Mouse (Mus musculus) heart, adult 18-20 months (tissue): ENCODE measurements around the gene Sox10. TPM values are rescaled to one million over a fixed set of nuclear protein-coding genes. Genes with fewer than 3 reads are reported as not detected.

Source experiments
- DNase-seq, 2 experiments: peaks; one replicate each; pipeline ENCODE4 v3.0.0; 2021 to 2022; ENCODE audit warnings: mixed read lengths in 1 of 2
- long read RNA-seq, 2 experiments: library from polyadenylated mRNA; stranded (forward); transcript quantifications; one replicate each; pipeline ENCODE4 v2.0.0; 2021
- total RNA-seq, 2 experiments: library from RNA; stranded (reverse); gene quantifications; 2 replicates each; pipeline ENCODE4 v1.2.3; 2021

The Sox10 gene
- total RNA-seq = 1 to 10 TPM; 1.4 TPM
- long read RNA-seq, experiment 1, partial matches to known transcripts = 1 of 2 reads
- long read RNA-seq, experiment 1, other reads (novel, unspliced or antisense) = 0 of 2 reads
- long read RNA-seq, experiment 2, partial matches to known transcripts = 0 of 1 reads
- long read RNA-seq, experiment 2, other reads (novel, unspliced or antisense) = 1 of 1 reads

DNA sequence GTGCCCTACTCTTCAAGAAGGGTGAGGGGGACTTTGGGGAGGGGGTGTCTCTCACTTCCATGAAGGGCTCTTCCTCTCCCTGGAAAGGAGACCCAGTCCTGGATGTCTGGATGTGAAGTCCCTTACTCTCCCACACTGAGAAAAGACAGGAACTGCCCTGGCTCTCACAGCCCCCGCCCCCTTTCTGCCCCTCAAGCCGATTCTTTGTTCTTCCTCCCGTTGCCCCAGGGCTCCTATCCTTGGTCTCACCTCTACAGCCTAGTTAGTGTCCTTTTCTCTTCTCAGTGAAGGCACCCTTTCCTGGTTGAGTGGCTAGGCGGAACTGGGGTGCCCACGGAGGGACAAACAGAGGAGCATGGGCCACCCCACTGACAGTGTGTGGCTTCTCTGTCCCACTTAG, at the start of gene Sox10:
Gene Sox10, minus strand, starts transcription at position 101 of the 400 bp plus-strand sequence.
- no peak for DNase-seq

DNA sequence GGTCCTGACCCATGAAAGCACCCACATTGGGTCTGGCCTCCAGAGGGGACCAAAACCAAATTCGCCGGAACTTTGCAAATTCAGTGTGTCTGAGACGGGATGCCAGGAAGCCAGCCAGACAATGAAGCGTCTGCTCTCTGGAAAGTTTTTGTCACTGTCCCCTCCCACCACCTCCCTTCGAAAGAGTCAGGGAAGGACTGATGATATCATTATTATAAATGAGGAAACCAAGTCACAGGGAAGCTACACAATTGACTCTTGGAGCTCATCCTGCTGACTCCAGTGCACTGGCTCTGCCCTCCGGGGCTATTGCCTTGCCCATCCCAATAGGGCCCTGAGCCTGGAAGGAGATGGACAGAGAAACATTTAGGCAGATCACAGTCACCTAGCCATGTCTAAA, 48.6 kb upstream of the Sox10 start:
- DNase-seq = no peak

DNA sequence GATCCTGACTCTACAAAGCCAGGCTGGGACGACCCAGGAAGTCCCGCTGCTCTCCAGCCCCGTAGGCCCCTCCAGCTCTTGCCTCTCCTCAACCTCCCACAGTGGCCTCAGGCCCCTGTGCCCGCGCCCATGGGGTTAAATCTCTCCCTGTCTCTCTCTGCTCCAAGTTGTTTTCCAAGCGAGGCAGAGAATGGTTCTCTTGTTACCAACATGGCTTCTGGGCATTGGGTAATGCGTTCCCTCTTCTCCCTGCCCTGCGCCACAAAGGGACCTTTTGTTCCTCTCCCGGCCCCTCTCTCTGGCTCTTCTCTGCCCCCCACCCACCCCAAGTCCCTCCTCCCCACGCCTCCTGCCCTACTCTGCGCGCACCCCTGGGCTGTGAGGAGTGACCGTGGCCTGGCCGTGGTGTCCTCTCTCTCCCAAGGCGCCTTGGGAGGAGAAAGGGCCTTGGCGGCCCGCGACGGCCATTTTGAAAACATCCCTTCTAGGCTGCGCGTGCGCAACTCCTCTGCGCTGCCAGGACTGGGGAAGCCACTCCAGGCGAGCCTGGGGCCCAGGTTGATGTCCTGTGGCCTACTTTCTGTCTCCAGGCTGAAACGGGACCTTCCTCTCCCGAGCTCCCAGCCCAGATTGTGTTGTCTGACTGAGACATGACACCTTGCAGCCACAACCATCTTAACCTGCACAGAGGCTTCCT, 47.9 kb upstream of the Sox10 start:
- DNase-seq = no peak

DNA sequence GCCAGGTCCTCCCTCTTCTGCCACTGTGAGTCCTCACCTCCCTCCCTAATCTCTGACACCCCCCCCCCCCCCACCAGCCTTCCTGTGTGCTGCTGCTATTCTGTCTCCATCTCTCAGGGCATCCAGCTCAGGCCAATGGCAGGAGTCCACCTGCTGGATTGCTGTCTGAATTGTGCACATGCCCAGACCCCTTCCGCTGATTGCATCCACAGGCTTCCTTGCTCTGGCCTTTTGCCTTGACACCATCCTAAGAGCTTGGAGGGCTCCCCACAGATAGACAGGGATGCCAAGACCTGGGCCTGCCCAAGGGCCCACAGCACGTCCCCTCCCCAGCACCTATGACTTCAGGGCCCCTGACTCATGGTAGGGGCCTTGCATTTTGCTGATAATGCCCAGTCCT, 45.3 kb upstream of the Sox10 start:
- no peak for DNase-seq

DNA sequence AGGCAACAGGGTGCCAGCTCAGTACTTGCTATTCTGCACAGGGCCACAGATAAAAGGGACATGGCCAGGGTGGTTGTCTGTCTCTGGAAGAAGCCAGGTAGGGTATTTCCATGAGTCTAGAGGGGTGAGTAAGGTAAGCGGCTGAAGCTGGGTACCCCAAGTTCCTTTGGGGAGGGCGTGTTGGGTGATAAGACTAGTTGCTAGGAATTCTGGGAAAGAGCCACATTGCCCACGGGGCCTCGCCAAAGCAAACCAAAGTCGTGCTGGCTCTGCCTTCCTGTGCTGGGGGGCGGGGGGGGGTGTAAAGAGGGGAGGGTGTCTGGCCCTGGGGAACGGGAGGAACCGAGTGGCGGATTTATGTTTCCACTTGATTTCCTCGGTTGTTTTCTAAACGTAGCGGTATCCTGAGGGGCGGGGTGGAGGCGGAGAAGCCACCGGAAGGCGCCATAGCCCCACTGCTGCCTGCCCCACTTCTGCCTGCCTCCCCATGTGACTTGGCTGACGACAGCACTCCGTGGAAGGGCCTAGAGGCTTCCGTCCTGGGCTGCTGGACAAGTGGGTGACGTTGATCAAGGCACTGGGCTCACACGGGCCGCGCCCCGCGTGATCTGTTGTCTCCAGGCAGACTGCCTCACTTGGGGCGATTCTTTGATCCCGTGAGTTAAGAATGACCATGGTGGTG, 43.9 kb upstream of the Sox10 start:
- DNase-seq = peak; percentile 35 to 83

DNA sequence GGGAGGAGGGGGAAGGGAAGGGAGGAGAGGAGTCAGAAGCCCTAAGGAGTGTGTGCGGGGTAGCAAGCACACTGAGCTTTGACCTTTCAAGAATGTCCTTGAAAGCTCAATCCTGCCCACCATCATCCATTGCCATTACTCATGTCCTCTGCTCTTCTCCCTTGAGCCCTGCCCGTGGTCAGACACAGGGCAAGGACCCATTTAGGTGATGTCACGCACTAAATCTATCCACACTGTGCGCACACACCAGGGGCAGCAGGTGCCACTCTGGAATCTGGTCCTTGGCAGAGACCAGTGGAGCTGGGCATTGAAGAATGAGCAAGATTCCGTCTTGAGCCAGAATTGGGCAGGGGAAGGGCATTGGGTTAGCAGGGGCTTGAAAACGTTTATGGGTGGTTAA, 43.2 kb upstream of the Sox10 start:
- peak; percentile 32 to 46 for DNase-seq

DNA sequence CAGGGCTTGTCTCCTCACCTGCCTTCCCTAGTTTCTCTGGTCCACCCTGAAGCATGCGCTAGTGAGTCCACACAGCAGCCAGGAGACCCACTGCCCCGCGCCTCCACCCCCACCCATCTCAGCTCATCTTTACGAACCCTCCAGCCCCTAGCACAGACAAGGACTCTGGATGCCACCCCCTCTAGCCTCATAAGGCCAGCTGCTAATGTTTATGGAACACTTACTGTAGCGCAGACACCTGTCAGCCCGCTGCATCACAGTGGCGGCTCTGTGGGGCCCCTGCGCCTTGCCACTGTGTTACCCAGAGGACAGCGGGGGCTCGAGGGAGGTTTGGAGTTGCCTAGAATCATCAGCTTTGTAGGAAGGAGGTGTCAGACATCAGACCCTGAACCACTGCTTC, 37.5 kb upstream of the Sox10 start:
- no peak for DNase-seq

DNA sequence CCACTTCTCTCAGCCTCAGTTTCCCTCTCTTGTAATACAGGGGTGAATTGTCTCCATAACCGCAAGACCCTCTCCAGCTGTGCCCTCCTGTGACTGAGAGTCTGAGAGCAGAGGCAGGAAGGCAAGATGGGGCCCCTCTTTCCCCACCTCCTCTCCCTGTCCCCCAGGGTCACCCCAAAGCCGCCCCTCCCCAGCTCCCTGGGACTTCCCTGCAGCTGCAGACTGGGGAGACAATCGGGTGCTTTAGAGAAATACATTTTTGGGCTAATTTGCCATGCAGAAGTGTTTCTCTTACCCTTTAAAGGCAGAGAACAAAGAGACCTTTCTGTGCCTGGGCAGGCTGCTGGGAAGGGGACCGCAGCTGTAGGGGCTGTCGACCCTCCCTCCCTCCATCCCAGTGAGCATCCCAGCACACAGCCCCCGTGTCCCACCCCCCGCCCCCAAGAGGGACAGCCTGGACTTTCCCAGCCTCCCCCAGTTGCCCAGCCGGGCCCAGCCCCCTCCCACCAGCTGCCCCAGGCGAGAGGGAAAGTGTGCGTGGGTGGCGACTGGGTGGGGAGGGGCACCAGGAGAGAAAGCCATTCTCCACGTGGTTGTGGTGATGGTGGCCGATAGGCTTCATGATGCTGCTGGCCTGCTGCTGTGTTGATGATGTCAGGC, 36.6 kb upstream of the Sox10 start:
- no peak for DNase-seq

DNA sequence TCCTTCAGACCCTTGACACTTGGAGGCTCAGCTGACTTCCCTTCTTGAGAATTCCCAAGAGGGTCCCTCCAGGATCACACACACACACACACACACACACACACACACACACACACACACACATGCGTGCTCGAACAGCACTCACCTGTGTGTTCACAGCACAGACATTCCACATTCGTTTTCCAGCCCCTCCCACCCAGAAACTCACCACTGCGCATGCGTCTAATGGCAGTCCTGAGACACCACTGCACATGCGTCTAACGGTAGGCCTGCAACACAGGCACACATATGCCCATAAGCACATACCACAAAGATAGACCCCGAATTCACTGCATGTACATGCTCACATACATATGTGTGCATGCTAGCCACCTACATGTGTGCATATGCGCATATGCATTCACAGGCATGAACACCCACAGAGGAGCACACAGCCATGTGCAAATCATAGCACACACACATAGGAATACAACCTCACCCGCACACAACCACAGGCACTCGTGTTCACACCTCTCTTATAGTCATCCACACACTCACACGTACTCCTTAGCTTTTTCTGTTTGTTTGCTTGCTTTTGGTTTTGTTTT, 34.4 kb upstream of the Sox10 start:
- DNase-seq = no peak

DNA sequence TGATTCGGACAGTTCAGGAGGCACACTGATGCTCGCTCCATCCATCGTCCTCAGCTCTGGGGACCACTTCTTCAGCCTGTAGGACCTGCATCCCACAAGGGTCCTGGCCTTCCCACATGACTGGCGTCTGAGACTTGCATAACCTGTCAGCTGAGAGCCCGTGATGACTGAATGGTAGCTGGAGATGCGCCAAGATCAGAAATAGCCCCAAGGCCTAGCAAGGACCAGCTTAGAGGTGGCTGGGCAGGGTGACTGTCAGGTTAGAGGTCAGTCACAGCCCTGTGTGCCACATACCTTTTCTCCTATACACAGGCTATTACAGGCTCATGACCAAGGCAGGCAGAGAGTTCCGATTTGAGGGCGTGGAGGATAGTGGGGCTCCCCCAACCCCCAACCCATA, 30.5 kb upstream of the Sox10 start:
- DNase-seq = peak; percentile 72 to 78

DNA sequence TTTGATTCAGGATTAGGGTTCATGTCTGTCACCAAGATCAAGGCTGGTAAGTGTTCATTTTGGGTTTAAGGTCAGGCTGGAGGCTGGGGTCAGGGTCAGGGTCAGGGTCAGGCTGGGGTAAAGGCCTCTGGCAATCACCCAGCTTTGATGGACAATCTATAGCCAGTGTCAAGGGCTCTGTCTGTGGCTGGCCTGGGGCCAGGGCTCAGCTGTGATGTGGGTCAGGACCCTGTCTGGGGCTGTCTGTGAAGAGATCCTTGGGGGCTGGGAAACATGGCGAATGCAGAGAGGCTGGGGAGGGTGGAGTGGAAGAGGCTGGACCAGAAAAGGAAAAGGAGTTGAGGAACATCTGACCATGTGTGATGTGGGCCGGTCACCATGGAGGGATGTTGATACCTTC, 29.9 kb upstream of the Sox10 start:
- DNase-seq = no peak

DNA sequence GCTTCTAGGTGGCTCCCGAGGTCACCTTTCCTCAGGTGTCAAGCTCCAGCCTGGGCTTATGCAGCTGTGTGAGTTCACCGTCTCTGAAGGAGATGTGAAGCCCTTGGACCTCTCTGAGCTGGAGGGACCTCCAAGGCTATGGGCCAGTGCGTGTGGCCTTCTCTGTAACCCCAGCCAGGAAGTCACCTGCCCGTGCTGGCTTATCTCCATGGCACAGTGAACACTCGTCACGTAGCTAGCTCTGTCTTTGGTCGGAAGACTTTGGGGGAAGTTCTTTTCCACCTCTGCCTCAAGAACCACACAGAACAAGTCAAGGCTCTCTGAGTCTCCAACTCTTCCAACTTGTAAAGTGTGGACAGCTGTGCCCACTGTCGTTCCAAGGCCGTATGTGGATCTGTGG, 29.0 kb upstream of the Sox10 start:
- DNase-seq = peak; percentile 36 to 55

DNA sequence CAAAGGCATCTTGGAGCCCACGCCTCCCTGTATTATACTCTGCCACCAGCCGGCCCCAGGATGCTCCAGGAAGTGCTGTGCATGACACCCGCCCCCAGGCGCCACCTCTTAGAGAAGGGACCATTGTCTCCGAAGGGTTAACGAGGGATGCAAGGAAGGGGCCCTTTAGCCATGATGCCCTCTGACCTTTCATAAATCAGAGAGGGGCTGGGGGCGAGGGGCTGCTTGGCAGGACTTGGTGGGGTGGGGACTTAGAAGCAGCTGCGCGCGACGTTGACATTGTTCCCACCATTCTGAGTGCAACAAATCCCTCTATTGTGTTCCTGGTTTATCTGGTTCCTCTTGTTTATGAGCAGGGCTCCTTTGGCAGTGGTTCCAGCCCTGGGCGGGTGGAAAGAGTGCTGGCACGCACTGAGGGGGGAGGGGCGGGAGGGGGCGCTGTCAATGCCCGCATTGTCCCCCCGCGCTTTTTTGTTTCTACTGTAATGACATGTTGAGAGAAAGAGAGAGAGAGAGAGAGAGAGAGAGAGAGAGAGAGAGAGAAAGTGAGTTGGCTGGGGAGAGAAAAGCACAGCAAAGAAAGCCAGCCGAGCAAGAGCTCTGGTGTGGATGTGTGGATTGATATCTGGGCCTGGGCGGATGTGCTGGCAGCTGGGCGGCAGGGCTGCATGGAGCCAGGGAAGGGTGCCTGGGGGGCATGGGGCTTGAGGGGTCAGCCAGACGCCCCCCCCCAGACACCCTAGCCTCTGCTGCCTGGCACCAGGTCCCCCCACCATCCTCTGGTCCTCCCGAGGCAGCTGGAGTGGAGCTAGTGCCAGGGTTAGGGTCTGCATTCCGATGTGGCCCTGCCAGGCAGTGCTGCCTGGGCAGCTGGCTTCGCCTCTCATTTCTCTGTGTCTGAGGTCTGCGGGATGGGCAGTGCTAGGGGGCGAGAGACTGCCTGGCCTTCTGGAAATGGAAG, 28.1 kb upstream of the Sox10 start:
- DNase-seq = peak; percentile 36 to 52

DNA sequence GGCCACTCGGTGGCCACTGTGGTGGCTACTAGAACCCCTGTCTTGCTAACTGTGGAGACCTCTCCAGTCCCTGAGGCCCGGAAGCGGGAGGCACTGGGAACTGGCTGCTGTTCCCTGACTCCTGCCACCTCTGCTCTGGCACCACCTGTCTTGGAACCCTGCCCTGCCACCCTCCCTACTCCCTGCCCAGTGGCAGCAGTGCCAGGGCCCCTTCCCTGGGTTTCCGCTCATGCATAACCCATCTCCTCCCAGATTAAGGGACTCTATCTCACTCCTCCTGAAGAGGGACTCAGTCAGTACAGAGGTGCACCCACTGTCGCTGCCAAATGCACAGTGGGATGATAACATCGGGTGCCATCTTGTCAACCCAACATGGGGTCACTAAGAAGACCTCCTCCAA, 27.4 kb upstream of the Sox10 start:
- no peak for DNase-seq

DNA sequence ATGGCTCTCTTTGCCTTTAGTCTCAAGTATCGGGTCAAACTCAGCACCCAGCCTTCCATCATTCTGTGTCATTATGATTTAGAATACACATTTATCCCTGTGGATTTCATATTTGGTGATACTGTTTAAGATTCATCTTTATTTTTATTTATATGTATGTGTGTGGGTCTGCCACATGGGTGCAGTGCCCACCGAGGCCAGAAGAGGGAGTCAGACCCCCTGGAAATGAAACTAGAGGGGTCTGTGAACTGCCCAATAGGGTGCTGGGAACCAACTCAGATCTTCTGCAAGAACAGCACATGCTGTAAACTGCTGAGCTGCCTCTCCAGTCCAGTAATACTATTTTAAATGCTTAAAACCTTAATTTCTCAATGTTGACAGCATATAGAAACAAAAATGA, 26.4 kb upstream of the Sox10 start:
- no peak for DNase-seq

DNA sequence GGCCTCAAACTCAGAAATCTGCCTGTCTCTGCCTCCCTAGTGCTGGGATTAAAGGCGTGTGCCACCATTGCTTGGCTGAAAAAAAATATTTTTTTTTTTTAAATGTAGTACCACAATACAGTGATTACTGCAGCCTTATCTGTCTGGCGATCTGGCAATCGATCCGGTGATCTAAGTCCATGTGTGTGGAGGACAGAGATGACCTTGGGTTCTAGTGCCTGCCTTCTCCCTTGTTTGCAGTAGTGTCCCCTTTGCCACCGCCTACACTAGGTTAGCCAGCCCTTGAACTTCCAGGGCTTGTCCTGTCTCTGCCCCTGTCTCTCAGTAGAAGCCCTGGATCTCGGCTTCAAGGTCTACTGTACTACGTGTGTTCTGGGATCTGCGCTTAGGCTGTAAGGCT, 22.8 kb upstream of the Sox10 start:
- DNase-seq = no peak

DNA sequence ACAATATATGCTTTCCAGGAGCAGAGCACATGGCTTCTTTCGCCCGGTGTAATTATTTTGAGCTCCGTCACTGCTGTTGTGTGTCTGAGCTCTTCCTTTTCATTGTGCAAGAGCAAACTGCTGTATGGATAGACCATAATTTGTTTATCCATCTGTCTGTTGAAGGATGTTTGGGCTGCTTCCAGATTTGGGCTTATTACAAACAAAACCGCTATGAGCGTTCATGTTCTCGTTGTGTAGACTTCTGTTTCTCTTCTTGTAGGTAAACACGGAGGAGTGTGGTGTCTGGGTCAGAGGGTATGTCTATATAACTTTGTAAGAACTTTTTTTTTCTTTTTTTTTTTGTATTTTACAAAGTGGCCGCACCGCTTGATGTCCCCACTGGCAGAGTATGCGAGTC, 20.2 kb upstream of the Sox10 start:
- no peak for DNase-seq

DNA sequence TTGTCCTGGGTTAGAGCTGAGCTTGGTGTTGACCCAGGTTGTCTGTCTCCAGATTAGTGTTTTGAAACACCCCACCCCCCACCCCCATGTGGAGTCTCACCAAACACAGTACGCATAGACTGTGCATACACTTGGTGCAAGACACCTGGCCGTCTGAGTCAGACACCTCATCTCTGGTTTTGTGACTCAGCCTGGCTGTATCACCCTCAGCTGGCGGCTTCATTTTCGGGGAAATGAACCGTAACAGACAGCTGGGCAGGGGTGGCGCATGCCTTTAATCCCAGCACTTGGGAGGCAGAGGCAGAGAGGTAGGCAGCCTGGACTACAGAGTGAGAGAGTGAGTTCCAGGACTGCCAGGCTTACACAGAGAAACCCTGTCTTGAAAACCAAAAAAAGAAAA, 11.9 kb upstream of the Sox10 start:
- DNase-seq = no peak

DNA sequence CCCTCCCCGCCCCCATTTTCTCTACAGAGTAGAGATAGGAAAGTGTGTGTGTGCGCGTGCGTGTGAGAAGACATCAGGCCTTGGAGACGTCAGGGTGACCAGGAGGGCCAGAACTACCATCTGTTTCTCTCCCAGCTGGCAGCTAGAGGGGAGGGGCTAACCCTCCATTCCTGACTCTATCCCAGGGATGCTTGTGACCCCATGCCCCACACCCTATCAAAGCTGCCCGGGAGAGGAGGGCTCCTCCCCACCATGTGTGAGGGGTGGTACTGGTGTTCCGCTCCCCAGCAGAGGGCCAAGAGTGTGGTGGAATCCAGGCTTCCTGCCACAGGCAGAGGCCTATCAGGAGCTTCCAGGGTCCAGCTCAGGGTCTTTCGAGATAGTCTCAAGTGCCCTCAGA, 1.7 kb upstream of the Sox10 start:
- no peak for DNase-seq

DNA sequence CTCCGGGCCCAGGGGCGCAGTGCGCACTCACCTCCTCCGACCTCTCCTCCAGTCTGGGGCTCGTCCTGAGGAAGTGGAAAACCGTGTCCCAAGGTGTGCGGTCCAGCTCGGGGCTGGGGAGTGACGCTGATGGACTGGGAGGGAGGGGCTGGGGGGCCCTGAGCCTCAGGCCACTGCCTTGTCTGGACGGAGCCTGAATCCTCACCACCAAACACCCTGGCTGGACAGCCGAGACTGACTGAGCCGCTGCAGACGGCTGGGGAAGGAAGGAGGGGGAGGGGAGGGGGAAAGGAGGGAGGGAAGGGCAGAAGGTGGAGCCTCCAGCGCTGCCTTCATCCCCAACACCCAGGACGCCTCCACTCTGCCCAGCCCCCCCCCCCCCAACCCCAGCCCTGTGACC, 789 bp downstream of the Sox10 start:
- DNase-seq = no peak

DNA sequence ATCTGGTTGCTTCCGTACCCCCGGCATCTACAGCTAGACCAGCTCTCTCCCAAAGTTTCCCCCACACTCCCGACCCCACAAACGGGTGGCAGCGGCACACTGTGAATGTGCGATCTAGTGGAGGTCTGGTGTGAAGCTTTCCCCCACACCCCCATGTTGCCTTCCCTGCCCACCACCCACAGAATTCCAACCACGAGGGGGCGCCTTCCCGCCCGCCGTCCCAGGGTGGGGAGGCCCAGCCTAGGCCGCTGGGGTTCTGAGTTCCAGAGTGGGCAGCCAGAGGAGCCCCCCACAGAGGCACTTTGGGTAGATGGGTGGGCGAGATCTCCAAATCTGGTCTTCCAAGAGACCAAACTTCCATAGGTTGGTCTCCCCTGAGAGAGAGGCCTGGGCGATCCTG, 2.2 kb downstream of the Sox10 start:
- no peak for DNase-seq

DNA sequence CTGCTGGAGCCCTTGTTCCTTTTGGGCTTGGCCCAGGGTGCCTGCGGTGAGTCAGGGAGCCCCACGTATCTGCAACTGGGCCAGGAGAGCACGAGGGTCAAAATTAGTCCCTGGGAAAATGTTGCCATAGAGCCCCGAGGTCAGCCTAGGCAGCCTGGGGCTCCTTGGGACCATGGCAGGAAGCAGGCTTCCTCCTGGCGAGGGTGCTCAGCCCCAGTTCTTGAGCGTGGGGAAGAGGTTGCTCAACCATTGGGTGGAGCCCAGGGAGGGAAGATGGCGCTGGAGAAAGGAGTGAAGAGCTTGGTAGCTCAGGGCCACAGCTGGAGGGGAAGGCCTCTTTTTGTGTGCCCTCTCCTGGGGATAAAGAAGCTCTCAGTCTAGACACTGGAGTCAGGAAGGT, 2.7 kb downstream of the Sox10 start:
- no peak for DNase-seq
